Mouse (Mus musculus): ENCODE results near the gene Ebf1. TPM values are rescaled to one million over a fixed set of nuclear protein-coding genes. Genes with fewer than 3 reads are reported as not detected.

Ebf1 gene
- polyA plus RNA-seq, 1 experiment from 2014 or later, result 8.8 TPM

DNA sequence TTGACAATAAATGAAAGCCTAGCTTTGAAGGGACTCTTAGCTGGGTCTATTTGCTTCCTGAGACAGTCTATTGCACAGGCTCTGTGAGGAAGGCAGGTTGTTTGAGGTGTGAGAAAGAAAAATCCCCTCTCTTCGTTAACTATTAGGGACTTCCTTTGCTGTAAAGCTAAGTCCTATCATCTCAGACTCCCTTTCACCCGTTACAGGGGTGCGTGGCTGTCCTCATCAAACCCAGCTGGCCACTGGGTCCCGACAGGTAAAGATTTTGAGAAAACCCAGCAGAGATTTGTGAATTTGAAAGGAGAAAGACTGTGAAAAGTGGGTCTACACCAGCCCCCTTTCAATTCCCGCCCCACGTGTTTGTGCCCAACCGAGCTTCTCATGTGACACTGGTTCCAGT is 127.3 kb downstream of the Ebf1 start:
- Histone ChIP-seq H3K36me3 (ENCODE audit: insufficient read depth, low read length) (no peaks in the 10 kb centered on the region), H3K4me2 (replicated peaks; ENCODE audit: low read depth, low read length) (no peak overlapping the region), H3K9ac (replicated peaks; ENCODE audit: low read depth) (no peak overlapping the region), H3K9me3 (ENCODE audit: low read length) (no peaks in the 10 kb centered on the region), H3K4me1 (ENCODE audit: insufficient read depth, low read depth, low read length) (no peaks in the 10 kb centered on the region; the same call in 1 of the 2 replicates), H3K27ac (ENCODE audit: low read length) (no peak overlapping the region), H3K4me3 (ENCODE audit: low read depth, low read length) (no peak overlapping the region), H3K27me3 (replicated peaks; ENCODE audit: insufficient read depth, low read length) (no peaks in the 10 kb centered on the region)
- DNase-seq (ENCODE audit: low spot score), result no peak
- 60% methylated on average over 7 of the region's 7 CpGs for WGBS
- TF ChIP-seq CTCF (IDR thresholded peaks at IDR 0.05) (no peak), EP300 (IDR thresholded peaks at IDR 0.05) (no peak)
- no peak for ATAC-seq

DNA sequence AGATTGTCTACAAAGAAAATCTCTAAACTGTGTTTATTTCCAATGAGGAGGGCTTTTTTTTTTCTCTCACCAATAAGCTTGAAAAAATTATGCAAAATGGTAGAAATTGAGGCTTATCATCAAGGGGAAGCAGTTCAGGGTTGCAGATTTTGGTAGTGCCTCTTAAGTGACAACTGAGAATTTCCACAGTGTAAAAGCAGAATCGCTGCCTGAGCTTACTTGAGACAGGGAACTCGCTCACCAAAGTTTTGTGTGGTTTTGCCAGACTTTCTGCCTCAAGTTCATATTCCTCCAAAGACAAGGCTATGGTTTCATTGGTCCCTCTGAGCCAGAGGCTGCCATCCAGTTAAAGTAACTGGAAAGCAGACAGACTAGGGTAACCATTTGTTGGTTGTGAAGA is 128.8 kb downstream of the Ebf1 start:
- Histone ChIP-seq H3K9me3 (ENCODE audit: low read length) (no peaks in the 10 kb centered on the region), H3K4me1 (ENCODE audit: insufficient read depth, low read depth, low read length) (no peaks in the 10 kb centered on the region; the same call in 1 of the 2 replicates), H3K36me3 (ENCODE audit: insufficient read depth, low read length) (no peaks in the 10 kb centered on the region), H3K4me3 (ENCODE audit: low read depth, low read length) (no peak overlapping the region), H3K9ac (replicated peaks; ENCODE audit: low read depth) (no peak overlapping the region), H3K27ac (ENCODE audit: low read length) (no peak overlapping the region), H3K27me3 (replicated peaks; ENCODE audit: insufficient read depth, low read length) (no peaks in the 10 kb centered on the region), H3K4me2 (replicated peaks; ENCODE audit: low read depth, low read length) (no peak overlapping the region)
- DNase-seq (ENCODE audit: low spot score) (no peak), ATAC-seq (no peak)
- no peak for TF ChIP-seq EP300 (IDR thresholded peaks at IDR 0.05)
- no peak for TF ChIP-seq CTCF (IDR thresholded peaks at IDR 0.05)
- WGBS, result 87% methylated on average over 2 of the region's 2 CpGs

DNA sequence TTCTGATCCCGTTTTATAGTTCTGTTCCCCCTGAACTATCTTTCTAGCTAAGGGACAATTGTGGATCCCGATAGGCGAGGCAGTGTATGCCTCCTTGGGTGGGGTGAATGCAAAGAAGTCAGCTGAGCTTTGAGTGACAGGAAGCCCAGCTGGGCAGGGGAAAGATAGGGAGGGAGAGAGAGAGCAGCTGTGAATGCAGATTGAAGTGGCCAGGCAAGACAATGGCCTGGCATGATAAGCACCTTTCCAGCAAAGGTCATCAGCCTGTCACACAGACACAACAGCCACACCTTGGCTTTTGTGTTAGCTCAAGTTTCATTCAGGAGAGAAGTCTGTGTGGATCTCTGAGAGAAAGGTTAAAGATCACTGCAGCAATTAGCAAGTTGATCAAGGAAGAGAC is 129.6 kb downstream of the Ebf1 start:
- no peaks in the 10 kb centered on the region for H3K27me3 ChIP-seq (replicated peaks; ENCODE audit: insufficient read depth, low read length)
- TF ChIP-seq EP300 (IDR thresholded peaks at IDR 0.05) (no peak), CTCF (IDR thresholded peaks at IDR 0.05) (no peak)
- no peak overlapping the region for H3K9ac ChIP-seq (replicated peaks; ENCODE audit: low read depth)
- H3K27ac ChIP-seq (ENCODE audit: low read length), result no peak overlapping the region
- H3K4me2 ChIP-seq (replicated peaks; ENCODE audit: low read depth, low read length), result no peak overlapping the region
- no peaks in the 10 kb centered on the region for H3K4me1 ChIP-seq (ENCODE audit: insufficient read depth, low read depth, low read length)
- 28% methylated on average over 3 of the region's 3 CpGs for WGBS
- DNase-seq (ENCODE audit: low spot score) (peak; percentile 7), ATAC-seq (no peak)
- H3K36me3 ChIP-seq (ENCODE audit: insufficient read depth, low read length), result no peaks in the 10 kb centered on the region
- no peaks in the 10 kb centered on the region for H3K9me3 ChIP-seq (ENCODE audit: low read length)
- no peak overlapping the region for H3K4me3 ChIP-seq (ENCODE audit: low read depth, low read length)

DNA sequence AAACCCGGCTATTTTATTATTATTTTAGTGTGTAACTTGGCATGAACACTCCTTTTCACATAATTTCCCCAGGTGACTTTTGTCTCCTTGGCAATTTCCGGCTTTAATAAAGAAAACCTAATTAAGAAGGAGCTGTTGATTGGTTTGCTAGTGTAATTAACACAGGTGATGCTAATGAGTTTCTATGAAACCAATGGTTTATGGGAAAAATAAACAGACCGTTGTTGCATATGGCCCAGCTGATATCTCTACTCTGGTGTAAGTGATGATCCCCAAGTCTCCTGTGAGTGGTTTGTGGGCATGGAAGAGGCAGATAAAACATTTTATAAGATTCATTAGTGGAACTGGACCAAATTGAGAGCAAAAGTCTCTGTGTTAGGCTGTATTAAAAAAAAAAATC is 132.2 kb downstream of the Ebf1 start:
- H3K9ac ChIP-seq (replicated peaks; ENCODE audit: low read depth), result no peak overlapping the region
- no peak for DNase-seq (ENCODE audit: low spot score)
- no peak for TF ChIP-seq EP300 (IDR thresholded peaks at IDR 0.05)
- no peak for TF ChIP-seq CTCF (IDR thresholded peaks at IDR 0.05)
- H3K36me3 ChIP-seq (ENCODE audit: insufficient read depth, low read length), result no peaks in the 10 kb centered on the region
- H3K4me1 ChIP-seq (ENCODE audit: insufficient read depth, low read depth, low read length), result no peaks in the 10 kb centered on the region
- H3K9me3 ChIP-seq (ENCODE audit: low read length), result no peaks in the 10 kb centered on the region
- WGBS, result 77% methylated on average over 3 of the region's 3 CpGs
- no peak overlapping the region for H3K27ac ChIP-seq (ENCODE audit: low read length)
- no peak for ATAC-seq
- no peaks in the 10 kb centered on the region for H3K27me3 ChIP-seq (replicated peaks; ENCODE audit: insufficient read depth, low read length)
- no peak overlapping the region for H3K4me3 ChIP-seq (ENCODE audit: low read depth, low read length)
- H3K4me2 ChIP-seq (replicated peaks; ENCODE audit: low read depth, low read length), result no peak overlapping the region

- Histone ChIP-seq H3K36me3 (ENCODE audit: insufficient read depth, low read length) (no peaks in the 10 kb centered on the region), H3K9me3 (ENCODE audit: low read length) (no peaks in the 10 kb centered on the region), H3K4me1 (ENCODE audit: insufficient read depth, low read depth, low read length) (no peaks in the 10 kb centered on the region), H3K4me3 (ENCODE audit: low read depth, low read length) (no peak overlapping the region), H3K9ac (replicated peaks; ENCODE audit: low read depth) (no peak overlapping the region), H3K4me2 (replicated peaks; ENCODE audit: low read depth, low read length) (no peak overlapping the region), H3K27me3 (replicated peaks; ENCODE audit: insufficient read depth, low read length) (no peaks in the 10 kb centered on the region), H3K27ac (ENCODE audit: low read length) (no peak overlapping the region)
- ATAC-seq (no peak), DNase-seq (ENCODE audit: low spot score) (no peak)
- WGBS, result 51% methylated on average over 4 of the region's 4 CpGs
- TF ChIP-seq EP300 (IDR thresholded peaks at IDR 0.05), result no peak
- TF ChIP-seq CTCF (IDR thresholded peaks at IDR 0.05), result no peak
Observed at GRCm38 (mm10) chr11:44754336-44754735, 137.2 kb downstream of the Ebf1 start.

DNA sequence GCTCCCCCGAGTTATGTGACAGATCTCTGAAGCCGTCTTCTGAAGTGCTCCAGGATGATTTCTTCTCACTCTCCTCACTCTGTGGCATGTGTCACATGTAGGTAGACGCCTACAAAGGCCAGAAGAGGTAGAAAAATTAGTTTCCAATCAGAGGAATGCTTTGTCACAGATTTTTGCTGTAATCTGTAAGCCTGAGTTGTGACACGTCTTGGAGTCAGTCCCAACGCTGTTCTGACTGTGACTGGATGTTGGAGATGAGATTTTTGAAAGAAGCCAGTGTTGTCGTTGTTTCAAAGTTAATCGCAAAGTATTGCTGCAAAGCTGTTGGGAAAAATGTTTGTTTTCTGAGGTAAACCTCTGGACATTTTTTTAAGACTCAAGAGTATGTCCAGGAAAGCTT is 139.2 kb downstream of the Ebf1 start:
- Histone ChIP-seq H3K27me3 (replicated peaks; ENCODE audit: insufficient read depth, low read length) (no peaks in the 10 kb centered on the region), H3K9ac (replicated peaks; ENCODE audit: low read depth) (no peak overlapping the region), H3K4me3 (ENCODE audit: low read depth, low read length) (no peak overlapping the region), H3K27ac (ENCODE audit: low read length) (no peak overlapping the region), H3K36me3 (ENCODE audit: insufficient read depth, low read length) (no peaks in the 10 kb centered on the region), H3K4me2 (replicated peaks; ENCODE audit: low read depth, low read length) (no peak overlapping the region), H3K9me3 (ENCODE audit: low read length) (no peaks in the 10 kb centered on the region), H3K4me1 (ENCODE audit: insufficient read depth, low read depth, low read length) (no peaks in the 10 kb centered on the region)
- DNase-seq (ENCODE audit: low spot score), result no peak
- 66% methylated on average over 7 of the region's 7 CpGs for WGBS
- ATAC-seq, result no peak
- TF ChIP-seq EP300 (IDR thresholded peaks at IDR 0.05) (no peak), CTCF (IDR thresholded peaks at IDR 0.05) (no peak)

GRCm38 (mm10) chr11:44758857-44759256 is 141.7 kb downstream of the Ebf1 start:
- ATAC-seq, result no peak
- no peak for DNase-seq (ENCODE audit: low spot score)
- H3K4me1 ChIP-seq (ENCODE audit: insufficient read depth, low read depth, low read length), result no peaks in the 10 kb centered on the region
- TF ChIP-seq EP300 (IDR thresholded peaks at IDR 0.05) (no peak), CTCF (IDR thresholded peaks at IDR 0.05) (no peak)
- no peaks in the 10 kb centered on the region for H3K9me3 ChIP-seq (ENCODE audit: low read length)
- H3K4me3 ChIP-seq (ENCODE audit: low read depth, low read length), result no peak overlapping the region
- no peak overlapping the region for H3K27ac ChIP-seq (ENCODE audit: low read length)
- H3K4me2 ChIP-seq (replicated peaks; ENCODE audit: low read depth, low read length), result no peak overlapping the region
- no peaks in the 10 kb centered on the region for H3K36me3 ChIP-seq (ENCODE audit: insufficient read depth, low read length)
- no peak overlapping the region for H3K9ac ChIP-seq (replicated peaks; ENCODE audit: low read depth)
- no peaks in the 10 kb centered on the region for H3K27me3 ChIP-seq (replicated peaks; ENCODE audit: insufficient read depth, low read length)
- WGBS, result 59% methylated on average over 4 of the region's 4 CpGs
